Mouse (Mus musculus) heart, embryonic 14.5 days (tissue): ENCODE data around the gene Cyth1. TPM values are rescaled to one million over a fixed set of nuclear protein-coding genes. Genes with fewer than 3 reads are reported as not detected.

Experiments
- ATAC-seq: fragments of 200-750 bp; cut with Nextera tagmentation; 2 replicates; pipeline ENCODE4 v1.8.0; 2017; ENCODE audit warnings: low read depth, moderate TSS enrichment; ENCODE audit not compliant: insufficient number of reproducible peaks, insufficient read depth, low FRiP score
- H3K27ac ChIP-seq, 2 experiments: fragments of 200-500 bp in 1 of 2; fragments of 300-500 bp in 1 of 2; sonication (generic) in 1 of 2; replicated peaks in 1 of 2; 2 replicates each; pipeline ENCODE4 v1.5.1; 2012 to 2014; ENCODE audit warnings: low read depth in 2 of 2, low read length in 2 of 2, control low read depth in 1 of 2, mild to moderate bottlenecking in 1 of 2, mixed read lengths in 1 of 2; ENCODE audit not compliant: control insufficient read depth in 1 of 2, insufficient read depth in 1 of 2
- H3K27me3 ChIP-seq: fragments of 300-500 bp; sonication (generic); 2 replicates; pipeline ENCODE4 v1.6.1; 2014; ENCODE audit warnings: mild to moderate bottlenecking, low read length, control low read depth; ENCODE audit not compliant: control insufficient read depth, insufficient read depth
- H3K36me3 ChIP-seq: fragments of 300-500 bp; sonication (generic); 2 replicates; pipeline ENCODE4 v1.6.1; 2014; ENCODE audit warnings: mild to moderate bottlenecking, control low read depth, low read length, mixed read lengths; ENCODE audit not compliant: control insufficient read depth, insufficient read depth
- H3K4me1 ChIP-seq, 2 experiments: fragments of 200-500 bp in 1 of 2; fragments of 300-500 bp in 1 of 2; sonication (generic) in 1 of 2; 2 replicates each; pipeline ENCODE4 v1.6.1; 2012 to 2014; ENCODE audit warnings: low read length in 2 of 2, control low read depth in 1 of 2, mixed read lengths in 1 of 2; ENCODE audit not compliant: control insufficient read depth in 2 of 2, insufficient read depth in 2 of 2
- H3K4me2 ChIP-seq: fragments of 300-500 bp; sonication (generic); 2 replicates; pipeline ENCODE4 v1.6.1; 2014; ENCODE audit warnings: mild to moderate bottlenecking, low read length
- H3K4me3 ChIP-seq, 2 experiments: fragments of 200-500 bp in 1 of 2; fragments of 300-500 bp in 1 of 2; sonication (generic) in 1 of 2; 2 replicates each; pipeline ENCODE4 v1.5.1; 2012 to 2014; ENCODE audit warnings: low read length in 2 of 2, mild to moderate bottlenecking in 2 of 2, control low read depth in 1 of 2, low read depth in 1 of 2, moderate library complexity in 1 of 2; ENCODE audit not compliant: control insufficient read depth in 1 of 2, insufficient read depth in 1 of 2
- H3K9ac ChIP-seq: fragments of 300-500 bp; sonication (generic); 2 replicates; pipeline ENCODE4 v1.6.1; 2014; ENCODE audit warnings: mild to moderate bottlenecking, low read length
- H3K9me3 ChIP-seq: fragments of 300-500 bp; sonication (generic); 2 replicates; pipeline ENCODE4 v1.6.1; 2016; ENCODE audit warnings: low read length, control low read depth; ENCODE audit not compliant: control insufficient read depth
- WGBS: fragments of 180-500 bp; shearing (Covaris S2); extraction: QIAGEN DNeasy Blood & Tissue Kit; methylation state at CpG from one replicate; pipeline ENCODE4 v1.1.7; 2014; 5-methylcytosine and 5-hydroxymethylcytosine counted together
- polyA plus RNA-seq: library from polyadenylated mRNA; unstranded; fragments of >200 nt; fragmentation: Nextera tagmentation; extraction: Ambion mirVana; gene quantifications from 2 replicates; pipeline ENCODE4 v1.2.1, GENCODE M21; 2014

Gene Cyth1
- polyA plus RNA-seq, 1 experiment from 2014 or later: 15.9 TPM

DNA sequence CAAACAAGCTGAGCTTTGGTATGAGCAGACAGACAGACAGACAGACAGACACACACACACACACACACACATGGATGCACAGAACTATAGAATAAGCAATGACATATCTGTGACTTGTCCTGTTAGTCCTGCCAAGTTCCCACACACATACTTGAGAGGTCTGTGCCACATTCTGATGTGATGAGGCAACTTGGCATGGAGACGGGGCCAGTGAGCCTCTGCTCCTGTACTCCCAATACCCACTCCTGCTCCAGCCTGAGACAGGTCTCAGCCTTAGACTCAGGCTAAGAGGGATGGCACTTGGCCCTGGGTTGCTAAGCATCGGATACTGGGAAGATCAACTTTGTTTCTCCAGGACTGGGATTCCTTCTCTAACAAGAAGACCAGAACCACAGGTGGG is 87.6 kb downstream of the Cyth1 start:
- WGBS: 25% methylated on average over 2 of the region's 2 CpGs
- H3K36me3 ChIP-seq: peaks cover 35% of the 10 kb centered on the region
- peak overlapping the region; percentile 80 to 92 for H3K27ac ChIP-seq
- no peaks in the 10 kb centered on the region for H3K27me3 ChIP-seq
- H3K4me1 ChIP-seq: peaks cover 21 to 33% of the 10 kb centered on the region in 2 experiments
- H3K4me2 ChIP-seq: no peak overlapping the region
- ATAC-seq: 0 out of 2 replicates have a peak, but pooled peaks have one; percentile 49
- 0 out of 2 replicates have a peak overlapping the region, but pooled peaks have one; percentile 1 for H3K9ac ChIP-seq
- H3K4me3 ChIP-seq: no peak overlapping the region
- peaks cover 4% of the 10 kb centered on the region; the same call in 1 of the 2 replicates for H3K9me3 ChIP-seq

DNA sequence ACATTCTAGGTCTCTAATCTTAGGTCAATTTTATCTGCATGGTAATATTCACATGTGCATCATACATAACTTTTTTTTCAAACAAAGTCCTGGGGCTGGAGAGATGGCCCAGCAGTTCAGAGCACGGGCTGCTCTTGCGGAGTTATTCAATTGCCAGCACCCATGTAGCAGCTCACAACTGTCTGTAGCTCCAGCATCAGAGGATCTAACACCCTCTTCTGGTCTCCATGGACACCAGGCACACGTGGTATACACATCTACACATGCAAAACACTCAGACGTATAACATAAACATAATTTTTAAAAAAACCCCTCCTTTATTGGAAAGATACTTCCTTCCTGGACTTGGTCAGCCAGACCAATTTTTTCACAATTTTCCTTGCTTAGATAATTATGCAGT is 89.6 kb downstream of the Cyth1 start:
- Histone ChIP-seq H3K4me3 (no peak overlapping the region), H3K4me2 (no peak overlapping the region), H3K36me3 (peaks cover 16% of the 10 kb centered on the region), H3K9me3 (peaks cover 7% of the 10 kb centered on the region; the same call in 1 of the 2 replicates), H3K27ac (no peak overlapping the region), H3K4me1 (peaks cover 18 to 27% of the 10 kb centered on the region in 2 experiments), H3K27me3 (no peaks in the 10 kb centered on the region), H3K9ac (no peak overlapping the region)
- no peak for ATAC-seq
- 62% methylated on average over 4 of the region's 4 CpGs for WGBS

DNA sequence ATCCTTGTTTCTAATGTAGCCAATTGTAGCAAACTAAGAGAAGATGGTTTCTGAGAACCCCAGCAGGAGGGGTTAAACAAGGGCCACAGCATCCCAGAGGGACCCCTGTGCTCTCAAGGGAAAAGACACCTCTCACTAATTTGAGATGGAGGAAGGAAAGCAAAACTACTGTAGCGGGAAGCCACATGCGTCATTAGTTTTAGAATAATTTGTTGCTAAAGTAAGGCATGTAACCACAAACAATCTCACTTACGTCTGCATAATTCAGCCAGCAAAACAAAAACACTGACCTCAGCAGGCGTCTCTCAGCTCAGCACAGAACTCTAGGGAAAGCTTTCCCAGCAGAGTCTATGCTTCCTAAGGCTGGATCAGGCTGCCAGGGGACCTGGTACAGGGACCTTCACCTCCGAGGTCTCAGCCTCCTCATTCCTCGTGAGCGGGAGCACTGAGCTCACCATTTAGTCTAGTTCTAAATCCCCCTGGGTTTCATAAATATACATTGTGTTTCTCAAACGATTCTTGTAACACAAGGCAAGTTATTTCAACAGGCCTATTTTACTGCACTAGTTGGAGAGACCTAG is 91.8 kb downstream of the Cyth1 start:
- 83% methylated on average over 8 of the region's 8 CpGs for WGBS
- ATAC-seq: no peak
- peaks cover 22 to 37% of the 10 kb centered on the region in 2 experiments for H3K4me1 ChIP-seq

DNA sequence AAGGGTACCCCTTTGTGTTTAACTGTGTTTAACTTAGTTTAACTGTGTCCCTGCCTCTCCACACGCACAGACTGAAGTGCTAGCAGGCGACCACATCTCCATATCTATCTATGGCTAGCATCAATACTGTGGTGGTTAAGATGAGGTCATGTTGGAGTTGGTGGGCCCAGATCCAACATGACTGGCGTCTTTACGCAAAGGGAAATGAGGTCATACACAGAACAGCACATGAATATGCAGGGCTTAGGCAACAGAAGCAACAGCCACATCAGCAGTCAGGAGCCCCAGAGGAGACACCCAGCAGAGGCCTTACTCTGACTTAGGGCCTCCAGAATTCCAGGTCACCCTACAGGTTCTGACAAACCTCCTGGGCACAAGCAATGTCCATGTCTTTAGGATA is 95.4 kb downstream of the Cyth1 start:
- no peak overlapping the region for H3K4me2 ChIP-seq
- no peaks in the 10 kb centered on the region for H3K27me3 ChIP-seq
- 55% methylated on average over 4 of the region's 4 CpGs for WGBS
- peak overlapping the region; percentile 33 to 49 for H3K27ac ChIP-seq
- ATAC-seq: no peak
- H3K9me3 ChIP-seq: peaks cover 9% of the 10 kb centered on the region; the same call in 1 of the 2 replicates
- H3K4me1 ChIP-seq: peaks cover 34 to 45% of the 10 kb centered on the region in 2 experiments
- no peaks in the 10 kb centered on the region for H3K36me3 ChIP-seq
- H3K9ac ChIP-seq: no peak overlapping the region
- H3K4me3 ChIP-seq: no peak overlapping the region

More for the DNA sequence above, 91.8 kb downstream of the Cyth1 start:
- H3K36me3 ChIP-seq: no peaks in the 10 kb centered on the region
- H3K4me3 ChIP-seq: no peak overlapping the region
- H3K4me2 ChIP-seq: no peak overlapping the region
- H3K9ac ChIP-seq: no peak overlapping the region
- H3K27ac ChIP-seq: no peak overlapping the region
- peaks cover 7% of the 10 kb centered on the region; the same call in 1 of the 2 replicates for H3K9me3 ChIP-seq
- H3K27me3 ChIP-seq: no peaks in the 10 kb centered on the region

DNA sequence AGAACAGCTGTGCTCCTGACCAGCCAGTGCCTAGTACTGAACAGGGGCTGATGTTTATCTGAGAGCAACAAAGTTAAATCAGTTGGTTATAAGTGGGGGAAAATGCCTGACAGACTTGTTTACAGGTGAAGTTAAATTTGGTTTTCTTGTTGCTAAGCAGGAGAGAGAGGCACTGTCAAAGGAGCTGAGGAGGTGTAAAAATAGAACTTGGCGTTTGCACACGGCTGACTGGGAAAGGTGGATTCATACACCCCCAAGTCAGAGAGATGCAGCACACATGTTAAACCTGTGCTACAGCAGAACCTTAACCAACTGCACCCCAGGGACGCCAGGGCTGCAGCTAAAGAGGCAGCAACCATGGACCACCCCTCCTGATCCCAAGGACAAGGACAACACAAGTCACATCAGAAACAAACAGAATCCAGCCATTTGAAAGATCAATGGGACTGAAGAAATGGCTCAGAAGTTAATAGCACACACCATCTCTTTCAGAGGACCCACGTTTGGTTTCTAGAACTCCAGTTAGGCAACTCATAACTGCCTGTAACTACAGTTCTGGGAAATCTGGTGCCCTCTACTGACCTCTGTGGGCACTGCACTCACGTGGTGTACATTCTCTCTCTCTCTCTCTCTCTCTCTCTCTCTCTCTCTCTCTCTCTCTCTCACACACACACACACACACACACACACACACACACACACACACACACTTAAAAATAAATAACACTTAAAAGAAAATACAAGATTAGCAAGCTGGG is 96.8 kb downstream of the Cyth1 start:
- no peak for ATAC-seq
- Histone ChIP-seq H3K27me3 (no peaks in the 10 kb centered on the region), H3K4me1 (peaks cover 32 to 39% of the 10 kb centered on the region in 2 experiments), H3K27ac (peak overlapping the region; percentile 81 to 82), H3K4me2 (peak overlapping the region; percentile 6; the same call in 1 of the 2 replicates), H3K9ac (no peak overlapping the region), H3K9me3 (peaks cover 9% of the 10 kb centered on the region; the same call in 1 of the 2 replicates), H3K4me3 (no peak overlapping the region), H3K36me3 (no peaks in the 10 kb centered on the region)
- WGBS: 65% methylated on average over 5 of the region's 5 CpGs

DNA sequence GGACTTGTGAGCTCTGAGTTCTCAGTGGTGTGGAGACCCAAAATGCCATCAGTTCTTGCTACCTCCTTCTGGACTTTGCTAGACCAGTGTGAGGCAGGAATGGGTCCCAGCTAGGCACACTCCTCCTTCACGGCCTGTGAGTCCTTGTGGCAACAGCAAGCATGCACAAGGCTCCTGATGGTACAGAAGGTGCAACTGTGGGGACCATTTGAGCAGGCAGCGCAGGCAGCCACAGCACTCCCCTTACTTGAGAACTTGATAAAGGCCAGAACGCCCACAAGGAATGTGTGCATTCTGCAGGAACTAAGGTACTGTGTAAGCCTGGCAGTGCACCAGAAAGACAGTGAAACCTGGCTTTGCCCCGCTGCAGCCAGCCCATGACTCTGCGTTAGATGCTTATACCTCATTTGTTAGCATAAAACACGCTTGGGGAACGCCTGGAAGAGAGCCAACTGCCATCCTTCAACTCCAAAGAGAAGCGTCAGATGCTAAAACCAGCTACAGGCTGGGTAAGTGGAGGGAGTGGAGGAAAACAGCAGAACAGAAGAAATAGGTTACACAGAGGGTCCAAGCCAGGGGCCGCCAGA is 98.2 kb downstream of the Cyth1 start:
- Histone ChIP-seq H3K9ac (no peak overlapping the region), H3K4me1 (peaks cover 32 to 39% of the 10 kb centered on the region in 2 experiments), H3K4me2 (peak overlapping the region; percentile 15; the same call in 1 of the 2 replicates), H3K36me3 (no peaks in the 10 kb centered on the region), H3K27ac (peak overlapping the region; percentile 81 to 82), H3K4me3 (no peak overlapping the region), H3K27me3 (no peaks in the 10 kb centered on the region), H3K9me3 (0 out of 2 replicates have a peak, but pooled peaks cover 2% of the 10 kb centered on the region)
- peak; percentile 48; the same call in 1 of the 2 replicates for ATAC-seq
- 24% methylated on average over 9 of the region's 9 CpGs for WGBS

DNA sequence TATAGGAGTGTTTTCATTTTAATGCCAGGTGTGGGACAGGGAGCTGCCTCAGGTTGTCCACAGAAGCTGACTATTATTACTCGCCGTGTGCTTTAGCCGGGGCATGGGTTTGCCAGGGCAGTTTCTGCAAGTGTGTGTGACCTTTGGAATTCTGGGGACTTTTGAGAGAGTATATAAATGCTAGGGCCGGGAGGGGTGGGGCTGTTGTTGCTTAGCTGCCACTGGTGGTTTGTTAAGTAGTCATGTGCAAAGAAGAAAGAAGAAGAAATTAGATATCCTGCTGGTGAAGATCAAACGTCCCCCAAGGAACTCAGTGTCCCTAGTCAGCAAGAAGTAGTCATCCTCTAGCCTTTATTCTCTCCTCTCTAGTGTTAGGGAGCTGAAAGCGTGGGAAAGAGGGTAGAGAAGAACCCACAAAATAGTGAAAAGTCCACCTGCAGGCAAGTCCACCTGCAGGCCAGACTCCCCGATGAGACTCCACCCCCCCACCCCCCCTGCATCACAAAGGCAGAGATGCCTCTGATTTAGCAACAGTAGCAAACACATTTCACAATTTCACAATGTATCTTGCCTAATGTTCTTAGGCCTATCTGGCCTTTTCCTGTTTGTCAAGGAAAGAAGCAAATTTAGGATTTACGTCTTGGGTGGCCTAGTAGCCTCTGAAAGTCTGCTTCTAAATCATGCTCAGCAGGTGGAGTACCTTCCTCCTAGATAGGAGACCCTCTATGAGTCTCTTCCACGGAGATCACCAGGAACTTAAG is 100.3 kb downstream of the Cyth1 start:
- H3K4me1 ChIP-seq: peaks cover 29 to 34% of the 10 kb centered on the region in 2 experiments
- no peak overlapping the region for H3K27ac ChIP-seq
- no peaks in the 10 kb centered on the region for H3K36me3 ChIP-seq
- no peak for ATAC-seq
- no peak overlapping the region for H3K4me2 ChIP-seq
- no peak overlapping the region for H3K9ac ChIP-seq
- no peaks in the 10 kb centered on the region for H3K27me3 ChIP-seq
- H3K4me3 ChIP-seq: no peak overlapping the region
- WGBS: 69% methylated on average over 9 of the region's 9 CpGs
- 0 out of 2 replicates have a peak, but pooled peaks cover 2% of the 10 kb centered on the region for H3K9me3 ChIP-seq
